In genomic region chr11:62911362-62911761, GRCm38 (mm10) we compare ENCODE assay signal across 12 mouse cellular contexts. TPM values are rescaled to one million over a fixed set of nuclear protein-coding genes. Genes with fewer than 3 reads are reported as not detected.
DNase-seq lines count a peak whose midpoint lies in the region; ATAC-seq and TF ChIP-seq lines count a peak whose summit lies in the region.
"Had no signal": no experiment of that assay in that cellular context is flagged by ENCODE, and none has a peak within 500 bp of the region (broad histone marks: within the 10 kb centered on the region; RNA-seq: fewer than 3 reads in every experiment).

No protein-coding gene starts in this region.

- no peak for TF ChIP-seq POLR2A in CH12.LX (IDR thresholded peaks at IDR 0.05; ENCODE audit: low read depth, low read length)

- H3K27me3 ChIP-seq in forebrain, embryonic 14.5 days (replicated peaks; ENCODE audit: control insufficient read depth, insufficient read depth, low read length), result no peaks in the 10 kb centered on the region
- H3K27me3 ChIP-seq in forebrain, embryonic 13.5 days, result no peaks in the 10 kb centered on the region
- H3K27me3 ChIP-seq in CH12.LX (replicated peaks), result no peaks in the 10 kb centered on the region

- no peak overlapping the region for H3K4me2 ChIP-seq in forebrain, embryonic 14.5 days (ENCODE audit: low read length)
- H3K4me2 ChIP-seq in forebrain, embryonic 13.5 days, result no peak overlapping the region
- H3K4me2 ChIP-seq in CH12.LX (ENCODE audit: insufficient read depth, low read depth, poor library complexity, severe bottlenecking), result peak overlapping the region; percentile 85

- ATAC-seq in forebrain, embryonic 14.5 days, result peak; percentile 34; the same call in 1 of the 2 replicates
- no peak for ATAC-seq in forebrain, embryonic 13.5 days
- no peak for ATAC-seq in activated CD4-positive, CD25-positive, alpha-beta regulatory T cell, adult 4 months
- ATAC-seq: inflammation-experienced regulatory T-cells, adult 6 months had no signal

- intact Hi-C loops in left cerebral cortex, postnatal 25 days (cut with DNase I), result no loop called here

- in situ Hi-C loops in CH12.LX (cut with MboI; ENCODE audit: low pct_ligation_motif_present, low pct_unique_long_range_greater_than_20kb, low sequenced_read_pairs), result no loop called here

- dilution Hi-C loops in CH12.LX (cut with MboI; ENCODE audit: extremely low pct_ligation_motif_present, extremely low pct_unique_long_range_greater_than_20kb, low sequenced_read_pairs), result no loop called here

- H3K4me3 ChIP-seq in forebrain, embryonic 14.5 days (ENCODE audit: low read depth, low read length), result no peak overlapping the region
- H3K4me3 ChIP-seq in forebrain, embryonic 13.5 days, result no peak overlapping the region
- H3K4me3 ChIP-seq in CH12.LX (replicated peaks in 1 of 3; ENCODE audit: low read depth in 2 of 3, low read length in 2 of 3, poor library complexity in 1 of 3), result no peak overlapping the region

- no peak for TF ChIP-seq CTCF in CH12.LX (conservative IDR thresholded peaks at IDR 0.05 in 1 of 2, IDR thresholded peaks at IDR 0.05 in 1 of 2; ENCODE audit: low read depth in 2 of 2, low read length in 2 of 2)

- no peaks in the 10 kb centered on the region for H3K79me2 ChIP-seq in CH12.LX (replicated peaks; ENCODE audit: control insufficient read depth, extremely low read depth, insufficient read depth, poor library complexity, severe bottlenecking)

- 33% methylated on average over 8 of the region's 8 CpGs for WGBS in forebrain, embryonic 14.5 days
- 38% methylated on average over 8 of the region's 8 CpGs for WGBS in forebrain, embryonic 13.5 days

- no peak for TF ChIP-seq EP300 in CH12.LX (IDR thresholded peaks at IDR 0.05; ENCODE audit: low read length)

- DNase-seq in forebrain, embryonic 14.5 days (ENCODE audit: low spot score), result peak; percentile 25
- peak; percentile 17 for DNase-seq in layer of hippocampus, adult 9-11 months
- DNase-seq in layer of hippocampus, postnatal 10 days (ENCODE audit: low spot score in 2 of 2), result no peak
- DNase-seq in CH12.LX (ENCODE audit: extremely low read depth), result no peak
- DNase-seq in left cerebral cortex, postnatal 25 days (ENCODE audit: low spot score in 2 of 2), result peak; percentile 14 to 67
- DNase-seq in retina, postnatal 1 day, result no peak
- DNase-seq: B cell, adult 2 months; lung, postnatal 36 days had no signal

- H3K9me3 ChIP-seq in forebrain, embryonic 14.5 days (replicated peaks; ENCODE audit: control insufficient read depth, low read length), result no peaks in the 10 kb centered on the region
- H3K9me3 ChIP-seq in forebrain, embryonic 13.5 days (replicated peaks), result no peaks in the 10 kb centered on the region
- no peaks in the 10 kb centered on the region for H3K9me3 ChIP-seq in CH12.LX (replicated peaks; ENCODE audit: low read length)

- H3K9ac ChIP-seq in forebrain, embryonic 14.5 days (ENCODE audit: low read length), result no peak overlapping the region
- no peak overlapping the region for H3K9ac ChIP-seq in forebrain, embryonic 13.5 days
- 0 out of 2 replicates have a peak overlapping the region, but pooled peaks have one; percentile 11 for H3K9ac ChIP-seq in CH12.LX (ENCODE audit: insufficient read depth, low read depth)

- H3K27ac ChIP-seq in forebrain, embryonic 14.5 days (ENCODE audit: low read depth, low read length), result no peak overlapping the region
- H3K27ac ChIP-seq in forebrain, embryonic 13.5 days, result no peak overlapping the region
- no peak overlapping the region for H3K27ac ChIP-seq in CH12.LX (ENCODE audit: insufficient read depth, low read depth)

- H3K4me1 ChIP-seq in forebrain, embryonic 14.5 days (ENCODE audit: control insufficient read depth, insufficient read depth, low read length), result peaks cover 2% of the 10 kb centered on the region; the same call in 1 of the 2 replicates
- H3K4me1 ChIP-seq in forebrain, embryonic 13.5 days, result peaks cover 5% of the 10 kb centered on the region
- peaks cover 8 to 32% of the 10 kb centered on the region in 2 experiments; a peak in 3 of 4 replicates for H3K4me1 ChIP-seq in CH12.LX (ENCODE audit: control insufficient read depth in 1 of 2, insufficient read depth in 2 of 2)

- H3K36me3 ChIP-seq in forebrain, embryonic 14.5 days (ENCODE audit: control insufficient read depth, insufficient read depth, low read length), result no peaks in the 10 kb centered on the region
- H3K36me3 ChIP-seq in forebrain, embryonic 13.5 days (ENCODE audit: poor library complexity, severe bottlenecking), result no peaks in the 10 kb centered on the region
- no peaks in the 10 kb centered on the region for H3K36me3 ChIP-seq in CH12.LX (replicated peaks in 1 of 2; ENCODE audit: control insufficient read depth in 1 of 2, insufficient read depth in 1 of 2, low read length in 1 of 2)

- no peak for TF ChIP-seq RAD21 in CH12.LX (IDR thresholded peaks at IDR 0.05; ENCODE audit: low read depth, low read length)

TF ChIP-seq in CH12.LX, 34 proteins besides CTCF, POLR2A, EP300 and RAD21:
- TF ChIP-seq BHLHE40 (IDR thresholded peaks at IDR 0.05; ENCODE audit: low read depth, low read length), result 0 out of 2 replicates have a peak, but pooled peaks have one; percentile 8
- TF ChIP-seq MEF2A (IDR thresholded peaks at IDR 0.05; ENCODE audit: borderline replicate concordance, low read depth, low read length), result 0 out of 2 replicates have a peak, but pooled peaks have one; percentile 23
- TF ChIP-seq SIN3A (IDR thresholded peaks at IDR 0.05; ENCODE audit: low read length), result no peak

RNA-seq across cellular contexts. Expression of gene Tvp23b, which starts 32.1 kb away (rescaled TPM):
- 55.7 and 61.1 TPM in 2 replicates for polyA plus RNA-seq in forebrain, embryonic 14.5 days (2014; fragmentation: Nextera tagmentation; extraction: Ambion mirVana)
- 48.4 and 50.9 TPM in 2 replicates for polyA plus RNA-seq in forebrain, embryonic 13.5 days (2015; fragmentation: Nextera tagmentation; extraction: Ambion mirVana)
- 10 to 100 TPM; 24.5 to 25.3 TPM for total RNA-seq in layer of hippocampus, postnatal 10 days (2021)
- total RNA-seq in CH12.LX (2012; rRNA removed), result 57.7 and 62.2 TPM in 2 replicates
- total RNA-seq in CH12.LX (2014; rRNA removed), result 68.7 and 71.2 TPM in 2 replicates
- 39.6 and 40.9 TPM in 2 replicates for polyA plus RNA-seq in CH12.LX (2012; ENCODE audit: insufficient read length, low read depth)
- total RNA-seq in left cerebral cortex, postnatal 25 days (2021), result 10 to 100 TPM; 28.3 to 31.0 TPM
- 10 to 100 TPM; 51.3 to 60.7 TPM for polyA plus RNA-seq in activated CD4-positive, CD25-positive, alpha-beta regulatory T cell, adult 4 months (2017; shearing (Covaris generic))

RNA-seq across cellular contexts. Expression of gene Cdrt4, which starts 39.6 kb away (rescaled TPM):
- not detected in 2 replicates for polyA plus RNA-seq in forebrain, embryonic 14.5 days (2014; fragmentation: Nextera tagmentation; extraction: Ambion mirVana)
- polyA plus RNA-seq in forebrain, embryonic 13.5 days (2015; fragmentation: Nextera tagmentation; extraction: Ambion mirVana), result not detected in 2 replicates
- not detected for total RNA-seq in layer of hippocampus, postnatal 10 days (2021)
- total RNA-seq in CH12.LX (2012; rRNA removed), result not detected in 2 replicates
- total RNA-seq in CH12.LX (2014; rRNA removed), result not detected in 2 replicates
- polyA plus RNA-seq in CH12.LX (2012; ENCODE audit: insufficient read length, low read depth), result not detected in 2 replicates
- not detected for total RNA-seq in left cerebral cortex, postnatal 25 days (2021)
- not detected for polyA plus RNA-seq in activated CD4-positive, CD25-positive, alpha-beta regulatory T cell, adult 4 months (2017; shearing (Covaris generic))
- total RNA-seq: common myeloid progenitor, adult 5-6 weeks had no signal
- polyA plus RNA-seq: inflammation-experienced regulatory T-cells, adult 6 months had no signal

Comparison
In these comparisons a context has a peak if more than half of its experiments do, and no peak if none do; other contexts are left out.
1. DNase-seq: peak in forebrain, embryonic 14.5 days (single experiment), layer of hippocampus, adult 9-11 months (single experiment) and left cerebral cortex, postnatal 25 days (2 of 2); none in layer of hippocampus, postnatal 10 days (0 of 2), CH12.LX (single experiment) and retina, postnatal 1 day (single experiment).